Mouse (Mus musculus): ENCODE measurements around the gene Bmp8a. TPM values are rescaled to one million over a fixed set of nuclear protein-coding genes. Genes with fewer than 3 reads are reported as not detected.

The Bmp8a gene
- total RNA-seq, 2 experiments from 2014 or later, result 0.90 TPM; not detected in 1

- no peak for DNase-seq
These were observed 58.1 kb downstream of the Bmp8a start for GRCm38 (mm10) chr4:123284731-123285624.

DNA sequence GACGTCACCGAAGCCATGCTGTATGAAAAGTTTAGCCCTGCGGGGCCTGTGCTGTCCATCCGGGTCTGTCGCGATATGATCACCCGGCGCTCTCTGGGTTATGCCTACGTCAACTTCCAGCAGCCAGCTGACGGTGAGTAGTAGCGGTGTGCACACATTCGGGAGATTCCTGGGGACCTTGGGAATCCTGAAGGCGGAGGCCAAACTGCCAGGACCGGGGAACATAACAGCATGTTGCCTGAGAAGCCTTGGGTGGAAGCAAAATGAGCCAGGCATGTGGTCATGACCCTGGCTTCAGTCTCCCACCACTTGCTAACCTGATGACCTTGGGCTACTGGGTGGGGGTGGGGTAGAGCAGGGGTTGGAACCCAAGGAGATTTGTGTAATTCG is 59.4 kb downstream of the Bmp8a start:
- peak; percentile 51 for DNase-seq

GRCm38 (mm10) chr4:123282915-123283674 is 60.0 kb downstream of the Bmp8a start:
- DNase-seq, result peak; percentile 64

GRCm38 (mm10) chr4:123282500-123282899 is 60.6 kb downstream of the Bmp8a start:
- DNase-seq, result peak; percentile 96

DNA sequence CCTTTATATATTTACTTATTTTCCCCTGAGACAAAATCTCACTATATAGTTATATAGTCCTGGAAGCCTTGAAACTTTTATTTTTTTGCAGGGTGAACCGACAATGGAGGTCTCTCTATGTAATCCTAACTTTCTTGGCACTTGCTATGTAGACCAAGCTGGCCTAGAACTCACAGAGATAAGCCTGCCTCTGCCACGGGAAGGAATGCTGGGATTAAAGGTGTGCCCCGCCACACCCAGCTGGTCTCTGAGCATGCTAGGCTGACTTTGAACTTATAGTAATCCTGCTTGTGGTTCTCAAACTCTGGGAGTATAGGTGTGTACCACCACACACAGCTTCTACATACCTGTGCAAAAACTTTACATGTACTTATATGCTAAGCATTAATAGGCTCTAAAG is 62.9 kb downstream of the Bmp8a start:
- no peak for DNase-seq

DNA sequence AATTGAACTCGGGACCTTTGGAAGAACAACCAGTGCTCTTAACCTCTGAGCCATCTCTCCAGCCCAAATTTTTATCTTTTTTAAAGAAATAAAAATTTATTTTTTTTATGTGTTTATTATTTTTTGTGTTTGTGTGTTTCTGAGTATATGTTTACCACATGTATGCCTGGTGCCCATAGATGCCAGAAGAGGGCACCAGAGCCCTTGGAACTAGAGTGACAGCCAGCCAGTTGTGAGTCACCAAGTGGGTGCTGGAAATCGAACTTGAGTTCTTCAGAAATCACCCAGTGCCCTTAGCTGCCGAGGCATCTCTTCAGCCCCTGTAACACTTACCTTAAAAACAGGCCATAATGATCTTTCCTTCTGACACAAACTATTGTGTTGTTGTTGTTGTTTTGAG is 72.0 kb downstream of the Bmp8a start:
- DNase-seq, result no peak

Other genes with a start within 250 kb of the Bmp8a start
- not detected for gene Bmp8b, start 238.1 kb downstream of the Bmp8a start, total RNA-seq (2021)
- not detected for gene Oxct2b, start 227.0 kb downstream of the Bmp8a start, total RNA-seq (2021)
- 10 to 100 TPM; 42.5 to 43.1 TPM for gene Ppie, start 203.3 kb downstream of the Bmp8a start, total RNA-seq (2021)
- gene Hpcal4, start 160.0 kb downstream of the Bmp8a start, total RNA-seq (2021), result 1 to 10 TPM; 5.0 to 10.0 TPM
- gene Nt5c1a, start 141.7 kb downstream of the Bmp8a start, total RNA-seq (2021), result 10 to 100 TPM; 13.2 to 21.7 TPM
- 10 to 100 TPM; 19.5 to 21.0 TPM for gene Heyl, start 109.7 kb downstream of the Bmp8a start, total RNA-seq (2021)
- 100 to 1,000 TPM; 102 to 143 TPM for gene Pabpc4, start 80.9 kb downstream of the Bmp8a start, total RNA-seq (2021)
- gene Oxct2a, start 19.6 kb downstream of the Bmp8a start, total RNA-seq (2021), result under 1 TPM in 1 of 2 experiments, not detected in 1; 0.18 TPM

All from adrenal gland, postnatal 10 days (tissue).